Mouse (Mus musculus): ENCODE data around the gene Lat2. TPM values are rescaled to one million over a fixed set of nuclear protein-coding genes. Genes with fewer than 3 reads are reported as not detected.

Gene Lat2
- polyA plus RNA-seq, 1 experiment from 2014 or later, result 3.1 TPM

DNA sequence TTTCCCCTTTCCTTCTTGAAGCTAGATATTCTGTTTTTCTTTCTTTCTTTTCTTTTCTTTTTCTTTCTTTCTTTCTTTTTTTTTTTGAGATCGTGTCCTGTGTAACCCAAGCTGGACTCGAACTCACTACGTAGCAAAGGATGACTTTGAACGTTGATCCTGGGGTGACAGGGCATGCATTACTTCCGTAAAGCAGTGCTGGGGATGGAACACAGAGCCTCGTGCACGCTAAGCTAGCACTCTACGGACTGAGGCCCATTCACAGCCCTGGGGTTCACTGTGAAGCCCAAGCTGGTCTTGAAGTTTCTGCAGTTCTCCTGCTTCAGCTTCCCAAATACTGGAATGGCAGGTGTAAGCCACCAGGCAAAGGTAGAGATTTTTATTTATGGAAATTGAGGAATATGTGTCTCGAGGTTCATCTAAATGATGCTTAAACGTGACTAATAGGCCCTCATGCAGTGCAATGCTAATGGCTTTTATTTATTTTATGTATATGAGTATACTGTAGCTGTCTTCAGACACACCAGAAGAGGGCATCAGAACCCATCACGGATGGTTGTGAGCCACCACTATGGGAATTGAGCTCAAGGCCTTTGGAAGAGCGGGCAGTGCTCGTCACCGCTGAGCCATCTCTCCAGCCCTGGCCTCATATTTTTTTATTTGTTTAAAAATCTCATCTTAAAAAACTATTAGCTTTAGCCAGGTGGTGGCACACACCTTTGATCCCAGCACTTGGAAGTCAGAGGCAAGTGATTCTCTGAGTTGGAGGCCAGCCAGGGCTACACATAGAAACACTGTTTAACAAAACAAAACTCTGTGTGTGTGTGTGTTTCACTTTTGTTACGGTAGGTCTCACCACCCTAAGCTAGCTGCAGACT, 31.6 kb downstream of the Lat2 start:
- WGBS, result 32% methylated on average over 15 of the region's 15 CpGs
- Histone ChIP-seq H3K9ac (ENCODE audit: low read depth, low read length) (peak overlapping the region; percentile 77), H3K4me3 (ENCODE audit: low read depth, low read length) (peak overlapping the region; percentile 78), H3K36me3 (ENCODE audit: control insufficient read depth, insufficient read depth, low read length) (no peaks in the 10 kb centered on the region), H3K9me3 (ENCODE audit: control insufficient read depth, low read length) (no peaks in the 10 kb centered on the region), H3K4me1 (replicated peaks; ENCODE audit: control insufficient read depth, insufficient read depth, low read length) (no peaks in the 10 kb centered on the region), H3K27ac (ENCODE audit: low read depth, low read length) (no peak overlapping the region), H3K27me3 (ENCODE audit: control insufficient read depth, insufficient read depth, low read length) (no peaks in the 10 kb centered on the region), H3K4me2 (replicated peaks; ENCODE audit: low read depth, low read length) (peak overlapping the region; percentile 57)
- DNase-seq (ENCODE audit: low spot score) (no peak), ATAC-seq (ENCODE audit: low FRiP score) (no peak)

DNA sequence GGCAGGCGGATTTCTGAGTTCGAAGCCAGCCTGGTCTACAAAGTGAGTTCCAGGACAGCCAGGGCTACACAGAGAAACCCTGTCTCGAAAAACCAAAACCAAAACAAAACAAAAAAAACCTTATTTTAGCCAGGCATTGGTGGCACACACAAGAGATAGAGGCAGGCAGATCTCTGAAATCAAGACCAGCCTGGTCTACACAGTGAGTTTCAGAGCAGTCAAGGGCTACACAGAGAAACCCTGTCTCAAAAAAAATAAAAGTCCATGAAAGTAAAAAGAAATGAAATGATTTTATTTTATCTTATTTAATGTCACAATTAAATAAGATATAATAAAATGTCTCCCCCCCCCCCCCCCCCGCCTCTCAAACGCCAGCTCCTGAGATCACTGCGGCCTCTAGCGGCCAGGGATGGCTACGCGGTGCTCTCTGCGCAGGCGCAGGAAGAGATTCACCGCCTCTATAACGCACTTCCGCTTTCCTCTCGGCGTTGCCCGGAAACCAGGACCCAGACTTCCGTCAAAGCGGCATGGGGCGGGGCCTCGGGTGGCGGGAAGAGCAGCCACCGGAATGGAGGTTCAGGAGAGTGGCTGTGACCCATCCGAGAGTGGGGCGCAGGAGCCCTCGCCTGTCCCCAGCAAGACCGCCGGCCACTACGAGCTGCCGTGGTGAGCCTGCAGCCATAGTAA, 32.5 kb downstream of the Lat2 start:
- H3K4me3 ChIP-seq (ENCODE audit: low read depth, low read length), result peak overlapping the region; percentile 78
- H3K9me3 ChIP-seq (ENCODE audit: control insufficient read depth, low read length), result no peaks in the 10 kb centered on the region
- peak overlapping the region; percentile 77 for H3K9ac ChIP-seq (ENCODE audit: low read depth, low read length)
- no peak overlapping the region for H3K27ac ChIP-seq (ENCODE audit: low read depth, low read length)
- H3K4me2 ChIP-seq (replicated peaks; ENCODE audit: low read depth, low read length), result peak overlapping the region; percentile 57
- ATAC-seq (ENCODE audit: low FRiP score), result peak; percentile 95
- 7% methylated on average over 28 of the region's 30 CpGs for WGBS
- DNase-seq (ENCODE audit: low spot score), result peak; percentile 99
- H3K36me3 ChIP-seq (ENCODE audit: control insufficient read depth, insufficient read depth, low read length), result no peaks in the 10 kb centered on the region
- no peaks in the 10 kb centered on the region for H3K4me1 ChIP-seq (replicated peaks; ENCODE audit: control insufficient read depth, insufficient read depth, low read length)
- no peaks in the 10 kb centered on the region for H3K27me3 ChIP-seq (ENCODE audit: control insufficient read depth, insufficient read depth, low read length)

DNA sequence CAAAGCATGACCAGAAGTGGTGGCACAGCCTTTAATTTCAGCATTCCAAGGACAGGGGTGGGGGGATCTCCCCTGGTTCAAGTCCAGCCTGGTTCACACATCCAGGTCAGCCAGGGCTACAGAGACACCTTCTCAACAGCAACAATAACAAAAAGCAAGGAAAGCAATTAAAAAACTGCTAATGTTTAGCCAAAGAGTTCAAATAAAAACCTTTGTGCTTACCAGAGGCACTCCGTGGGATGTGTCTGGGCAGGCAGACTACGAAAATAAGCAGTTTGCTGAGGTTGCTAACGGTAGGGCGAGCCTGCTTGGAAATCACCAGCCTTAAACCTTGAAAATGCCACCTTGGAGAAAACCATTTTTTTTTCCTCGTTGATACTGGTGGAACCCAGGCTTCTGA, 33.7 kb downstream of the Lat2 start, which contains the start of gene Rfc2:
Gene Rfc2, plus strand, starts transcription at position 221 of the 400 bp plus-strand sequence.
- no peaks in the 10 kb centered on the region for H3K27me3 ChIP-seq (ENCODE audit: control insufficient read depth, insufficient read depth, low read length)
- no peak within 1 kb of the TSS for H3K9ac ChIP-seq (ENCODE audit: low read depth, low read length)
- H3K4me2 ChIP-seq (replicated peaks; ENCODE audit: low read depth, low read length), result no peak within 1 kb of the TSS
- DNase-seq (ENCODE audit: low spot score) (no peak), ATAC-seq (ENCODE audit: low FRiP score) (no peak)
- H3K27ac ChIP-seq (ENCODE audit: low read depth, low read length), result no peak within 1 kb of the TSS
- H3K9me3 ChIP-seq (ENCODE audit: control insufficient read depth, low read length), result no peaks in the 10 kb centered on the region
- WGBS, result 92% methylated on average over 5 of the region's 5 CpGs
- no peak within 1 kb of the TSS for H3K4me3 ChIP-seq (ENCODE audit: low read depth, low read length)
- H3K36me3 ChIP-seq (ENCODE audit: control insufficient read depth, insufficient read depth, low read length), result no peaks in the 10 kb centered on the region
- H3K4me1 ChIP-seq (replicated peaks; ENCODE audit: control insufficient read depth, insufficient read depth, low read length), result no peaks in the 10 kb centered on the region

DNA sequence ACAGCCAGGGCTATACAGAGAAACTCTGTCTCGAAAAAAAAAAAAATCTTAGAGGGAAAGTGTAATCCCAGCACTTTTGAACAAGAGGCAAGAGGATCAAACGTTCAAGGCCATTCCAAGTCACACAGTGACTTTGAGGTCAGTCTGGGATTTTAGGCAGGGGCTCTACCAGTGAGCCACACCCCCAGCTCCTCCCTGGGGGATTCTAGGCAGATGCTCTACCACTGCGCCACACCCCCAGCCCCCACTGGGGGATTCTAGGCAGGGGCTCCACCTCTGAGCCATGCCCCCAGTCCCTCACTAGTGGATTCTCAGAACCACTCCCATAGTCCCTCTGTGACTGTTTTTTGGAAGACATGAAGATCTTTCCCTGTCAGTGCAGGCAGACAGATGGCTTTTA, 35.7 kb downstream of the Lat2 start:
- DNase-seq (ENCODE audit: low spot score), result no peak
- whole genome bisulfite sequencing, result 56% methylated on average over 3 of the region's 3 CpGs
- no peak overlapping the region for H3K27ac ChIP-seq (ENCODE audit: low read depth, low read length)
- no peaks in the 10 kb centered on the region for H3K4me1 ChIP-seq (replicated peaks; ENCODE audit: control insufficient read depth, insufficient read depth, low read length)
- no peak for ATAC-seq (ENCODE audit: low FRiP score)
- H3K4me2 ChIP-seq (replicated peaks; ENCODE audit: low read depth, low read length), result no peak overlapping the region
- H3K36me3 ChIP-seq (ENCODE audit: control insufficient read depth, insufficient read depth, low read length), result no peaks in the 10 kb centered on the region
- H3K4me3 ChIP-seq (ENCODE audit: low read depth, low read length), result no peak overlapping the region
- no peaks in the 10 kb centered on the region for H3K27me3 ChIP-seq (ENCODE audit: control insufficient read depth, insufficient read depth, low read length)
- no peaks in the 10 kb centered on the region for H3K9me3 ChIP-seq (ENCODE audit: control insufficient read depth, low read length)
- no peak overlapping the region for H3K9ac ChIP-seq (ENCODE audit: low read depth, low read length)

DNA sequence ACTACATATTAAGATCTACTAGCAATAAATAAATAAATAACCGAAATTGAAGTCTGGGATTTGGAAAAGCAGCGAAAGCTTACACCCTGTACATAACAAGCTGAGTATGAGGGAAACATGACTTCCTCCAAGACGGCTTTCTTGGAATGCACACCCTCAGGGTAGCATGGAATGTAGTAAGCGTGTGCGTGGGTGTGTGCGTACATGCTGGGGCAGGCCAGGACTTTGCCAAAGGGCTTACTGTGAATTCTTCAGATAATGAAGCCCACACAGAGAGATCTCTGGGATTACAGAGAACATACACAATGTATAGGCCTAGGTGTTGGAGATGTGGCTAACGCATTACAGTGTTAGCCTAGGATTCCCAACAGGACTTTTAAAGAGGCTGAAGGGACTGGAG, 37.3 kb downstream of the Lat2 start:
- Histone ChIP-seq H3K9ac (ENCODE audit: low read depth, low read length) (no peak overlapping the region), H3K4me1 (replicated peaks; ENCODE audit: control insufficient read depth, insufficient read depth, low read length) (no peaks in the 10 kb centered on the region), H3K4me2 (replicated peaks; ENCODE audit: low read depth, low read length) (no peak overlapping the region), H3K36me3 (ENCODE audit: control insufficient read depth, insufficient read depth, low read length) (no peaks in the 10 kb centered on the region), H3K9me3 (ENCODE audit: control insufficient read depth, low read length) (no peaks in the 10 kb centered on the region), H3K27me3 (ENCODE audit: control insufficient read depth, insufficient read depth, low read length) (no peaks in the 10 kb centered on the region), H3K27ac (ENCODE audit: low read depth, low read length) (no peak overlapping the region), H3K4me3 (ENCODE audit: low read depth, low read length) (no peak overlapping the region)
- no peak for DNase-seq (ENCODE audit: low spot score)
- ATAC-seq (ENCODE audit: low FRiP score), result no peak
- 89% methylated on average over 7 of the region's 7 CpGs for WGBS

DNA sequence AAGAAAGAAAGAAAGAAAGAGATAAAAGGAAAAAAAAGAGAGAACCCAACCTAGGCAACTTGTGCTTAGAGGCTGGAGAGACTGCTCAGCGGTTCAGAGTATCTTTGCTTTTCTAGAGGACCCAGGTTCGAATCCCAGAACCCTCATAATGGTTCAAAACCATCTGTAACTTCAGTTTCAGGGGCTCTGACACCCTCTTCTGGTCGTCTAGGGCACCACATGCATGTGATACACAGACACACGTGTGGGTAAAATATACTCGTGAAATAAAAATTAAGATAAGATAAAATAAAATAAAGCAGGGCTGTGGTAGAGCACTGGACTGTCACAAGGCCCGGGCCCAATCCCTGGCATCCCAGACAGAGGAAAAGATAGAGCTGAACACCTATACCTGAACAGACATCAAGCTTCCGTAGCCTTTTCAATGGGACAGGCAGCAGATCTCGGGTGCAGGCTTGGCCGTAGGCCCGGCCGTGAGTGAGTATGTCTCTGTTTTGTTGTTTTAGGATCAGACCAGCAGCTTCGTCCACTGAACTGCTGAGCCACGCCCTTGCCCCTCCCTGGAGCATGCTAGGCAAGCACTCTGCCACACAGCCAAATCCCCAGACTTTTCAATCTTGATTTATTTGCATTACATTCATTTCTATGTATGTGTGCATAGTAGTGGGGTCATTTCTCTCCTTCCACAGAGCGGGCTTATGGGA, 38.2 kb downstream of the Lat2 start:
- Histone ChIP-seq H3K4me3 (ENCODE audit: low read depth, low read length) (no peak overlapping the region), H3K9ac (ENCODE audit: low read depth, low read length) (no peak overlapping the region), H3K4me2 (replicated peaks; ENCODE audit: low read depth, low read length) (no peak overlapping the region), H3K27me3 (ENCODE audit: control insufficient read depth, insufficient read depth, low read length) (no peaks in the 10 kb centered on the region), H3K27ac (ENCODE audit: low read depth, low read length) (no peak overlapping the region), H3K9me3 (ENCODE audit: control insufficient read depth, low read length) (no peaks in the 10 kb centered on the region), H3K36me3 (ENCODE audit: control insufficient read depth, insufficient read depth, low read length) (no peaks in the 10 kb centered on the region), H3K4me1 (replicated peaks; ENCODE audit: control insufficient read depth, insufficient read depth, low read length) (peaks cover 3% of the 10 kb centered on the region; the same call in 1 of the 2 replicates)
- no peak for DNase-seq (ENCODE audit: low spot score)
- ATAC-seq (ENCODE audit: low FRiP score), result no peak
- 78% methylated on average over 14 of the region's 14 CpGs for WGBS

DNA sequence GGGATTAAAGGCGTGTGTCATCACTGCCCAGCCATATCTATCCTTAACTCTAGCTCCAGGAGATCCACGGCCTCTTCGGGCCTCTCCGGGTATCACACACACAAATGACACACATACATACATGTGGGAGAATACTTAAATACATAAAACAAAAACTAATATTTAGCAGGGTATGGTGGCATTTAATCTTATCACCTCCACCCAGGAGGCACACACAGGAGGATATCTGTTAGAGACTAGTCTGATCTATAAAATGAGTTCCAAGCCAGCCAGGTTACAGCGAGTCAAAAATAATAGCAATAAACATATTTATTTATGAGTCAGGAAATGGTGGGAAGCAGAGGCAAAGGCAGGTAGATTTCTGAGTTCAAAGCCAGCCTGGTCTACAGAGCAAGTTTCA, 39.0 kb downstream of the Lat2 start:
- Histone ChIP-seq H3K4me1 (replicated peaks; ENCODE audit: control insufficient read depth, insufficient read depth, low read length) (peaks cover 3% of the 10 kb centered on the region; the same call in 1 of the 2 replicates), H3K9ac (ENCODE audit: low read depth, low read length) (no peak overlapping the region), H3K27ac (ENCODE audit: low read depth, low read length) (no peak overlapping the region), H3K4me2 (replicated peaks; ENCODE audit: low read depth, low read length) (no peak overlapping the region), H3K4me3 (ENCODE audit: low read depth, low read length) (no peak overlapping the region), H3K36me3 (ENCODE audit: control insufficient read depth, insufficient read depth, low read length) (no peaks in the 10 kb centered on the region), H3K27me3 (ENCODE audit: control insufficient read depth, insufficient read depth, low read length) (no peaks in the 10 kb centered on the region), H3K9me3 (ENCODE audit: control insufficient read depth, low read length) (no peaks in the 10 kb centered on the region)
- DNase-seq (ENCODE audit: low spot score) (no peak), ATAC-seq (ENCODE audit: low FRiP score) (no peak)
- WGBS, result 98% methylated on average over 5 of the region's 5 CpGs

DNA sequence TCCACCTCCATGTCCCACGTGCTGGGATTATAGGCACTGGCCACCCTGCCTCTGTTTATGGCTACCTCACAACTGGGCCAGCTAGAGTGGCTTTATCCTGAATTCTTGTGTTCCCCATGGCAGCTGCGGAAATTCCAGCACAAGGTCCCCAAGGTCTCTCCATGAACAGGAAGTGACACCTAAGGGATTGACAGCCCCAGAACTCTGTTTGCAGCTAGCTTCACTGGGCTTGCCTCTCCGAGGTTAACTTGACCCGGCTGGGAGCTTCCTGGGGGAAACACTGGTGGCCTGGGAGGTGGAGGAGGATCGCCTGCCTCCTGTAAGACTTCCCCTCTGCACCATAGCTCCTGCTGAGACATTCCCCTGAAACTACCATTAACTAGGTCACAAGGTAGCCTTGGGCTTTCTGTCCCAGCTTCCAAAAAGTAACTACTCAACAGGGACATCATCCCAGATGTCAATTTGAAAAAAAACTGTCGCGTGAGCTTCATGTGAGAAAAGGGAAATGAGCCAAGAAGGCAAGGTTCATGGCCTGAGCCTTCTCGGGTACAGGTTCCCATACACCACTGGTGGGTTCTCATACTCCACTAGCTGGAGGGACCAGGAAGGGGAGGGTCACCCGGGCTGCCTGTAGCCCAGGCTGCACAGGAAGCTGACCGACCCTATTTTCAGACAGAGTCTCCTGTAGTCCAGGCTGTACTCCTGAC, 42.2 kb downstream of the Lat2 start:
- H3K27ac ChIP-seq (ENCODE audit: low read depth, low read length), result 0 out of 2 replicates have a peak overlapping the region, but pooled peaks have one; percentile 62
- DNase-seq (ENCODE audit: low spot score) (no peak), ATAC-seq (ENCODE audit: low FRiP score) (no peak)
- peaks cover 3% of the 10 kb centered on the region; the same call in 1 of the 2 replicates for H3K4me1 ChIP-seq (replicated peaks; ENCODE audit: control insufficient read depth, insufficient read depth, low read length)
- H3K36me3 ChIP-seq (ENCODE audit: control insufficient read depth, insufficient read depth, low read length), result no peaks in the 10 kb centered on the region
- H3K4me2 ChIP-seq (replicated peaks; ENCODE audit: low read depth, low read length), result peak overlapping the region; percentile 67
- peak overlapping the region; percentile 62; the same call in 1 of the 2 replicates for H3K9ac ChIP-seq (ENCODE audit: low read depth, low read length)
- 44% methylated on average over 10 of the region's 10 CpGs for WGBS
- H3K27me3 ChIP-seq (ENCODE audit: control insufficient read depth, insufficient read depth, low read length), result no peaks in the 10 kb centered on the region
- H3K4me3 ChIP-seq (ENCODE audit: low read depth, low read length), result peak overlapping the region; percentile 41
- no peaks in the 10 kb centered on the region for H3K9me3 ChIP-seq (ENCODE audit: control insufficient read depth, low read length)

Measured in hindbrain, embryonic 11.5 days (tissue).